Mouse (Mus musculus): ENCODE measurements around the gene Ier2.

The Ier2 gene

DNA sequence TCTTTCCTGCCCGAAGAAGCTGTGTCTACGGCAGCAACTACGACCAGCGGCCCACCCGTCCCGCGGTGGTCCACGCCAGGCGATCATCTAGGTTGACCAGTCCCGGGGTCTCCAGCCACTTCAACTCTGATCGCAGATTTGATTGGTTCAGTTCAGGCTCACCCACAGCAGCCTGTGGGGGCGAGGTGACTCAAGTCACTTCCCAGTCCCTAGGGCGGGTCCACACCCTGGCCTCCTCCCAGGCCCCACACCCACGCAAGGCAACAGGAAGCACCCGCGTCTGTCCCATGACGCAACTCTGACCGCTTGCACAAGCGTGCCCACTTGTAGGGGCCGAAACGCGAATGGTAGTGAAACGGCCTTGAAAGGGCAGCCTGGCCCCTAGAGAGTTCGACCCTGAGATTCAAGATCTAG is 1.2 kb downstream of the Ier2 start:
- DNase-seq, result peak; percentile 87

DNA sequence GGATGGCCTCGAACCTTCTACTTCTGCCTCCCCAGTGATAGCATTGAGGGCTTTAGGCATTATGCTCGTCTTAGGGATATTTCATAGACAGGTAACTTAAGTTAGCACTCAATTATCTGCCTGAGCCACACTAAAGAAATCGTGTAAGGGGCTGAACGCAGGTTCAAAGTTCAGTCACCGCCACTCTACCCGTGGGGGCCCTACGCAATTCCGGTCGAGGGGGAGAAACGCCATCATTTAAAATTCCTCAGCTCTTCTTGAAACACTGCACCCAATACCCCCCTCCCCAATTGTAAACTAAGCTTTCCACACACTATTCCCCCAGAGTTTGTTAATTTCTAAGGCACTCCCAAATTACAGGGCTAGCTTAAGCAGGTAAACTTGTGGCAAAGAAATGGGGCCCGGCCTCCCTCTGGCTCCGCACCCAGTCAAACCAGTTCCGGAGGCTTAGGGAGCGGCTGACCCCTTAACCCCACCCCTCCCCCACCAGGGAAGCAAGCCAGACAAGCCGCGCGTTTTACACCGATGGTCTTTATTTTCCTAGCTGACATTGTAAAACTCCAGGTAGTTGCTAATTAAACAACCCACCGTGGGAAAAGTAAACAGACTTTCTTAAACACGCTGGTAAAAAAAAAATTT is 1.7 kb downstream of the Ier2 start:
- DNase-seq, result peak; percentile 72

DNA sequence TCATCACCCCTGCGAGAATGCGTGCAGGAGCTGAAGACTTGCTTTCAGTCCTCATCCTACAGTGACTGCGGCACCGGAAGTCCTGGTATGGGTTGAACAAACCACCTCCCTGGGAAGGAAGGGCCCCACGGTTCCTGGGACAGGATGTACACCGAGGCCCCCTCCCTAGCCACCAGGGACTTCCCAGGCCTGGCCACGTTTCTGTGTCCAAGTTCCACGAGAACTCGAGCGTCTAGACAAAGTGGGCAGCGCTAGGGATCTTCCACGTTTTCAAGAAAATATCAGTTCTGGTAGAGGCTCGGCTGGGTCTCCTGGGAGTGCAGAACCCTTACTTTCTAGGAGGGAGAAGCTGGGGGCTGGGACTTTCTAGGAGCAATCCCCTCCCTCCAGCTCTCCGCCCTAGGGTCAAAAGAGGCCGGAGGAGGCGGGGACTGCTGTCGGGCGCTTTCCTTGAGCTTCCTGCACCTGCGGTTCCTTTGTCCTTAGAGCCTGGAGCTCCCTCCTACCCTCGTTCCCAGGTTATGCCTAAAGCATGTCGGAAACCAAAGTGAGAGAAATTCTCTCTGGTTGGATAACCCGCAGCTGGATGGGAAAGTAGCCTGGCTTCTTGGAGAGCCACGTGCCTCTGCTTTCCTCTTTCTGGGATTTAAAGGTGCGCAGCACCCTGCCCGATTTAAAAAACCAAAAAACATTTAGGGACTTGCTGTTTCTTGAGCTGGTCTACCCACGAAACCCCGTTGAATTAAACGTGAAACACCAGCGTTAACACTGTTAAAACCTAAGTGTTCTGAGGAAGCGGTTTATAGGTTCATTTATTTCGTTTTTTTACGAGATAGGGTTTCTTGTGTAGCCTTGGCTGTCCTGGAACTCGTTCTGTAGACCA is 2.5 kb downstream of the Ier2 start:
- peak; percentile 73 for DNase-seq

DNA sequence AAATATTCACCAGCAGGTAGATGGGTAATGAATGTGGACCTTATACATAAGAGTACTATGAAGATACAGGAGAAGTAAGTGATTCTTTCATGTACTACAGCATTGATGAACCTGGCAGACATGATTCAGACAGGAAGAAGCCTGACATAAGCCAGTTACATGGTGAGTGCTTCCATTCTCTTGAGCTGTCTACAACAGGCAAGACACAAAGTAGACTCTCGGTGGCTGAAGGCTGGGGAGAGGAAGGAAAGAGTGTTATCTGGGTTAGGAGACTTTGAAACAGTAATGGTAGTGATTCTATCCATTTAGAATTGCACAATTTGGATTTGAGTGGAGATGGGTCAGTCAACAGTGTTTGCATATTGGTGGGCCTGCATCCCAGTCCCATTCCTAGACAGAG is 3.7 kb downstream of the Ier2 start:
- DNase-seq, result no peak

DNA sequence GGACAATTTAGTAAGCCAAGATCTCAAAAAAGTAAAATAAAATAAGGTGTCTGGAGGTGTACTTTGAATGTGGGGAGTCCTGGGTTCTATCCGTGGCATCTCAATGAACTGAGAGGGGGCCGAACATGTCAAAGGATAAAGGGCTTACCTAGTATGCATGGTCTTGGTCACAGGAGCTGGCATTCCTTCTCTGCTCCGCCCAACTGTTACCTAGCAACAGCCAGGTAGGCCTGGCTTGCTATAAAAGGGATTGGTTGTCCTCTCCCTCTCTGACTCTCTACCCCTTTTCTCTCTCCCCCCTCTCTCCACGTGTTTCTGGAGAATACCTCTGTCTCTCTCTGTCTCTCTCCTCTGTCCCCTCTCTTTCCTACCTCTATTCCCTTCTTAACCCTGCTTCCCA is 5.0 kb downstream of the Ier2 start:
- peak; percentile 35 for DNase-seq

DNA sequence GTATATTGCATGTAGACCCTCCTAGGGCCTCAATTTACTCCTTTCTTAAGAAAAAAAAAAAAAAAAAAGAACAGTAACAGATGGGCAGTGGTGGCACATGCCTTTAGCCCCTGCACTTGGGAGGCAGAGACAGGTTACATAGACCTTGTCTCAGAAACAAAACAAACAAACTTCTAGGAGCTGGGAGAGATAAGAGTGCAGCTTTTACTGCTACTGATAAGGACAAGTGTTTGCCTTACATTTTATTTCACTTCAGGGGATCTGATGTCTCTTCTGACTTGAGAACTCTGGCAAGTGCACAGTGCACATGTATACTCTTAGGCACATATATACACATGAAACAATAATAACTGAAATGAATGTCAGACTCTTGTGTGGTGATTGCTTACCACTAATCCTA is 5.4 kb downstream of the Ier2 start:
- DNase-seq, result no peak

DNA sequence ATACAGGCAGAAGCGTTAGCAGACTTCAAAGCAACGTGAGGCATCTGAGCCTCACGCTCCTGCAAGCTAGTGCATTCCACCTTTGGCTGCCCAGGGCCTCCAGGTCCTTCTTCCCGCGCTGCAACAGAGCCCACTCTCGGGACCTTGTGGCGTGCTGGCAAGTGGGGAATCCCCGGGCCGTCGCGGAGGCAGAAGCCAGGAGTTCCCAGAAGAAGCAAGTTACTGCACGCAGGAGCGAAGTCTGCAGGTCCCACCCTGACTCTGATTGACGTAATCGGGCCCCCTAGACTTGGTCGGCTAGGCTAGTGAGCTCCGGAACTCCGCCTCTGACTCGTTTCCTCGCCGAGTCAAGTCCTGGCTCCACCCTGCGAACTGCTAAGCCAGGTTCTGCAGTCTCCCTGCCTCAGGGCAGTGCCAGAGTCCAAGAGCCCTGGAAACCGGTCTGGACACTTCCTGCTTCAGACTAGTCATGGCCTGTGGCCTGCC is 6.0 kb downstream of the Ier2 start:
- DNase-seq, result peak; percentile 85

DNA sequence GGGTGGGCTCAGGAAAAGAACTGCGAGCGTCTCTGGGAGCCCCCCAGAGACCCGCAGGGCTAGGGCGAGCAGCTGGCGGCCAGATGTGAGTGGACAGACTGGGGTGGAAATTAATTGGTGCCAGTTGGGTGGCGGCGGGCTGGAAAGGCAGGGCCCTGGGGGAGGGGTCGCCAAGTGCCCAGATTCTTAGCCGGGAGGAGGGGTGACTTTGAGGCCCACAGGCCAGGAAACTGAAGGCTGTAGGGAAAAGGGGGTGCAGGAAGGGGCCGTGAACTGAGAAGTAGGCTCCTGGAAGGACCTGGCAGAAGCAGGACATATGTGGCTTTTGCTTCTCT is 6.5 kb downstream of the Ier2 start:
- DNase-seq, result no peak

DNA sequence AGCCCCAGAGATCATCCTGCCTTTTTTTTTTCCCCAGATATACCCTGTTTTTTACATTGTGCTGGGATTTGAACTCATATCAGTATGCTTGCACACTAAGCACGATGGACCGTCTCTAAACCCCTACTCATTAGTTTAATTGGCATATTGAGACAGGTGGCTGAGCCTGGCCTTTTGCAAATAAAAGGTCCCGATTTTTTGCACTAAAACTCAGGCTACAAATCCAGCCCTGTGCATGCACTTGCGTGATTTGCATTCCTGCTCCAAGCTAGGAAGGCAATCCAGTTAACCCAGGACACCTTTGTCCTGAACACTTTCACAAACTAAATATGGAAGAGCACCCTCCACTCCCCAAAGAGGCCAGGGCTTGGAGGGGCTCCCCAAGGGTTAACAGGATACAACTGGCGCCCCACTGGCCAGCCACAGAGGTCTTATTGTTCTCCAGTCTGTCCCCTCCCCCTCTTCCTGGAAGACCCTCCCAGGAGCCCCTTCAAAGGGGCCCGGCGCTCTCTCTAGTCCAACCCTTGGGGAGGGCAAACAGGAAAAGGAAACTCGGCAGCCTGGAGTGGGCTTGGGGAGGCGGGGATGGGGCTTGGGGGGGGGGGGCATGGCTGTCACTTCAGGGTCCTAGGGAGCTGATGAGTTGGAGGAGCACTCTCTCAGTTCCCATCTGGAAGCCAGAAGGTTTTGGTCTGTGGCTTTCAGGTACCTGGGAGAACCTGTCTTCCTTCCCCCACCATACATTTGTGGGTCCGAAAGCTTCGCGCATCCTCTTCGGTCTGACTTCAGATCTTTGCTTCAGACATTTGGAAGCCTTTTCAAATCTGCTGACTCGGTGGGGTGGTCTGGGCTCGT is 7.1 kb downstream of the Ier2 start:
- no peak for DNase-seq

DNA sequence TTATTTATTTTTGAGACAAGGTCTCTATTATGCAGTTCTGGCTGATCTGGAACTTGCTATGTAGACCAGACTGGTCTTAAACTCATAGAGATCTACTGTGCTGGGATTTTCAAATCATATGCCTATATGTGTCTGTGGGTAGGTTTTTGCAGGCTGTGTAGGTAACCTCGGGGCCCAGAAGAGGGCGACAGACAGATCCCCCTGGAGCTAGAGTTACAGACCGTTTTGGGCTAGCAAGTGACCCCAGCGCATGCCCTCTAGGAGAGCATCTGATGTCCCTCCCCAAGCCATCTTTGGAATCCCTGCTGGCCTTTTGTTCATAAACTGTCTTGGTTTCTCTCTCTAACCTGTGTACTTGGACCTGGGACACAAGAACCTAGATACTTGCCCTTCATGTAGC is 8.1 kb downstream of the Ier2 start:
- no peak for DNase-seq

DNA sequence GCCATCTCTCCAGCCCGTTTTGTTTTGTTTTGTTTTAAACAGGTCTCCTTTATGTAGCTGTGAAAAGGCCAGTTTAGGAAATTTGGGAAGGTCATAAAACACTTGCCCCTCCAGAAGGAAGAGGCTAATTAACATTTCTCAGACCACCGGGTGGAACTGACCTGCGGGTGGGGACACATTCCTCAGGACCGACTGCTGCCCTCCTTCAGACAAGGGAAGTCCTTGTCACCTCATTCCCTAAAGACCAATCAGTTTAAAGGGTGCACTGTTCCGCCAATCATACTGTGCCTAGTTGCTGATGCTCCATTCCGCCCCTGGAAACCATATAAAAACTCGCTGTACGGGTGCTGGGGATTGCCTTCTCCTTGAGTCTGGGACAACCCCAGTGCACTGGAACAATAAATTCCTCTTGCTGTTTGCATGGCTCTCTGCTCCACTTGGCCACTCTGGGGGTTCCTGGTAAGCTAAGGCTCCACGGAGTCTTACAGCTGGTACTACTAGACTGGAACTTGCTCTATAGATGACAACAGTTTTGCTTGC is 9.5 kb downstream of the Ier2 start:
- DNase-seq, result no peak

DNA sequence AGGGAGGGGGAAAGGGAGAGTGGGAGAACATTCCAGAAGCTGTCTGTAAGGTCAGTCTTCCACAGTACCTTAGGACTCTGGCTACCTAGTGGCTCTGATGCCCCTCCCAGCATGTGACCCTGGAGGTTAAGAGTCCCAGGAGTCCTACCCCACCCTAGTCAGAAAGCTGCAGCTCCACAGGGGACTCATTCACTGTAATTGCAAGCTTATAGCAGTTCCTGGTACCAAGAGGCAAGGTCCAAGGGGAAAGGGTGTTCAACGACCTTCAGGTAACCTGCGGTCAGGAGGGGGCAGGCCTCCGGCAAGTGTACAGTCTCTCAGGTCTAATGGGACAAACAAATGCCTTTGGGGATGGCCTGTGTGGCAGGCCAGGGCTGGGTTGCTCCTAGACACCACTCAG is 12.4 kb downstream of the Ier2 start:
- DNase-seq, result no peak

DNA sequence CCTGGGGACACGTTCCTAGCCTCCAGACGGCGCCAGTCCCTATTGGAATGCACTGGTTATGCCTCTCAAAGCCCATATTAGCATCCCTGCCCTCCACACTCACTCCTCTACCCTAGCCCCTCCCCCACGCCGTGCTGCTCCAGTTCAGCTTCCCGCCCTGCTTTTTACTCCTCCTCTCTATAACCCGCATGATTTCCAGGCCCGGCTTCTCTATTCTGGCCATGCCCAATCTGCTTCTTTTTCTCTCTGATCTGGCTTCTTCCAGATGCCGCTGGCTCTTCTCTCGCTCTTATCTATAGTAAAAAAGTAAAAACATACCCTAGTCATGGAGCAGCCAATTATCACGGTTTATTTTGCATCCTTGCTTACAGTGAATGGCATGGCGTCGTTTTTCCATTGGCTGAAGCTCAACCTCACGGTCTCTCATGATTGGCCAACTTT is 15.2 kb downstream of the Ier2 start:
- DNase-seq, result no peak

DNA sequence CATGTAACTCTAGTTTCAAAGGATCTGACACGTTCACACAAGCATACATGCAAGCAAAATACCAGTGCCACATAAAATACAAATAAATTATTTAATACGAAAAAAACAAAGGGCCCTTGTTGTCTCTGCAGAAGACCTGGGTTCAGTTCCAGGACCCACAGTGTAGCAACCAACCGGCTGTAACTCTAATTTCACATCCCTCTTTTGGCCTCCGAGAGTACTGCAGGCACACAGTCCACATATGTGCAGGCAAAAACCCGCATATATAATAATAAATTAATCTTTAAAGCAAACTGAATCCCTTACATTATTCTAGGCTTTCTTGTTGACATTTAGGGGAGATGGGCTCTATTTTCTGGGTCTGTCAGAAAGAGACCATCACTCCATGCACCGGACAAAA is 15.9 kb downstream of the Ier2 start:
- no peak for DNase-seq

DNA sequence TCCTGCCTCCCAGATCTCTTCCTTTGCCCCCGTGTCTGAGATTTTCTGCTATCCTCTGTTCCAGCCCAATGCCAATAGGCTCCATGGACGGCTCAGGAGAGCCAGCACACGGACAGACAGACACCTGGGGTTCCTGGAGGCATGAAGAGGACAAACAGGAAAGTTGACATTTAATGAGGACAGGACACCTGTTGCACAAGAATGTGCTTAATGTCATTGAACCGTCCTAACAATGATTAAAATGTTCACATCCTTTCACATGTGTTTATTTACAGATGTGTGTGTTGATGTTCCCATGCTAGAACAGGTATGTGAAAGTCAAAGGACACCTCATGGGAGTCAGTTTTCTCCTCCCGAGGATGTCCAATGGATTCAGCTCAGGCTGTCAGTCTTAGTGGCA is 19.6 kb downstream of the Ier2 start:
- DNase-seq, result no peak

DNA sequence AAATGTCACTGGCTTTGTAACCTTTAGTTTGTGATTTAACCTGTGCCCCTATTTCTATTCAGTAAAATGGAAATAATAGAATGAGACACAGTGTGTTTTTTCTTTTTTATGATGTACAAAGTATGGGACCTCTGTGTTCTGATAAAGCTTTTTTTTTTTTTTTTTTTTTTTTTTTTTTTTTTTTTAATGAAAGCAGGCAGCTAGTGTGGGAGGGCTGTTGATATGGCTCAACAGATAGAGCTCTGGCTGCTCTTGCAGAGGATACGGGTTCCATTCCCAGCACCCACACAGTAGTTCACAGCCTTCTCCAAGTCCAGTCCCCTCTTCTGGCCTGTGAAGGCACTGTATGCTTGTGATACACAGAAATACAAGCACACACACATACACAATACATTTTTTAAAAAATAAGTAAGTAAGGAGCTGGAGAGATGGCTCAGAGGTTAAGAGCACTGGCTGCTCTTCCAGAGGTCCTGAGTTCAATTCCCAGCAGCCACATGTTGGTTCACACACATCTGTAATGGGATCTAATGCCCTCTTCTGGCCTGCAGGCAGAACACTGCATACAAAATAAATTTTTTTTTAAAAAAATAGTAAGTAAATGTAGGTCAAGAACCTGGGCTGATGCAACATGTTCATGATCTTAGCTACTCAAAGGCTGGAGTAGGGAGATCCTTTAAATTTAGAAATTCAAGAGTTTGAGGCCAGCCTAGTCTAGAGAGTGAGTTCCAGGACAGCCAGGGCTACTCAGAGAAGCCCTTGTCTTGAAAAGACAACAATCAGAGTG is 20.9 kb downstream of the Ier2 start:
- DNase-seq, result no peak

DNA sequence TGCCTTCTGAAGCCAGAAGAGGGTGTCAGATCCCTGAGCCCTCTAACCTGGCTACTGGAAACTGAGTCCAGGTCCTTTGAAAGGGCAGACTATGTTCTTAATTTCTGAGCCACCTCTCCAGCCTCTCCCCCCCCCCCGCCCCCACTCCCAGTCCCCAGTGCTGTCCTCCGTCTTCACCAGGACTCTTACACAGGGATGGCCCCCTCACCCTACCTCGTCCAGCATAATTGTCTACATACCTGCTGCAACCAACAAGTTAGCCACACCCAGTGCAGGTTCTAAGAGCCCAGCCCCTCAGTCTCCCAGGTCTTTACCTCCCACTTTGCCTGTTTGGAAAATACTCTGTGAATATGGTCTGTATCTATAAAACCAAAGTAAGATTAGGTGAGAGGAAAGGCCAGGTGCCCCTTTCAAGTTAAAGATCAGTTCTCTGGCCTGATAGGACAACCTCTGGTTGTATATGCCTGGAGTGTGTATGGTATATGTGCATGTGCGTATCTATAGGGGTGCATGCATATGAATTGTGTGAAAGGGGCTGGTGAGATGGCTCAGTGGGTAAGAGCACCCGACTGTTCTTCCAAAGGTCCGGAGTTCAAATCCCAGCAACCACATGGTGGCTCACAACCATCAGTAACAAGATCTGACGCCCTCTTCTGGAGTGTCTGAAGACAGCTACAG is 21.9 kb downstream of the Ier2 start:
- DNase-seq, result no peak

DNA sequence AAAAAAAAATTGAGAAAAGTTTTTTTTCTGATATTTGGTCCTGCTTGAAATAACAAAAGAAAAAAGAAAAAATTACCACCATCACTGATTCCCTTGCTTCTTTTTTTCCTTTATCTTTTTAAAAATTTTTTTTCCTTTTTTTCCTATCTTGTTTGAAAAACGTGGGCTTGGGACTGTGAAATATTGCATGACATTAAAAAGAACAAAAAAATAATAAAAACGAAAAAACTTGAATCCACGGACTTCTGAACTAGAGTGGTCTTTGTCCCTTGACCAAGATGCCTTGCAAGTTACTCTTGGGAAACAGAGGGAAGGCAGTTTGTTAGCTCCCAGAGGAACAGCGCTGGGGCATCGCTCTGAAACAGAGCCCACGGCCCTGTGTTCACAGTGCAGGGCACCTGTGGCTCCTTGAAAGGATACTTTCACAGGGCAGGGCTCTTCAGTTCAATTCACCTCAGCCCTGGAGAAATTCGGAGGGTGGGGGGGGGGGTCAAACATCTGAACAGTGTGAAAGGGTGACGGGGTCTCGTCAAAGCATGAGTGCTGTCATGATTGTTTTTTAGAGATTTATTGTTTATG is 22.6 kb downstream of the Ier2 start:
- DNase-seq, result no peak

DNA sequence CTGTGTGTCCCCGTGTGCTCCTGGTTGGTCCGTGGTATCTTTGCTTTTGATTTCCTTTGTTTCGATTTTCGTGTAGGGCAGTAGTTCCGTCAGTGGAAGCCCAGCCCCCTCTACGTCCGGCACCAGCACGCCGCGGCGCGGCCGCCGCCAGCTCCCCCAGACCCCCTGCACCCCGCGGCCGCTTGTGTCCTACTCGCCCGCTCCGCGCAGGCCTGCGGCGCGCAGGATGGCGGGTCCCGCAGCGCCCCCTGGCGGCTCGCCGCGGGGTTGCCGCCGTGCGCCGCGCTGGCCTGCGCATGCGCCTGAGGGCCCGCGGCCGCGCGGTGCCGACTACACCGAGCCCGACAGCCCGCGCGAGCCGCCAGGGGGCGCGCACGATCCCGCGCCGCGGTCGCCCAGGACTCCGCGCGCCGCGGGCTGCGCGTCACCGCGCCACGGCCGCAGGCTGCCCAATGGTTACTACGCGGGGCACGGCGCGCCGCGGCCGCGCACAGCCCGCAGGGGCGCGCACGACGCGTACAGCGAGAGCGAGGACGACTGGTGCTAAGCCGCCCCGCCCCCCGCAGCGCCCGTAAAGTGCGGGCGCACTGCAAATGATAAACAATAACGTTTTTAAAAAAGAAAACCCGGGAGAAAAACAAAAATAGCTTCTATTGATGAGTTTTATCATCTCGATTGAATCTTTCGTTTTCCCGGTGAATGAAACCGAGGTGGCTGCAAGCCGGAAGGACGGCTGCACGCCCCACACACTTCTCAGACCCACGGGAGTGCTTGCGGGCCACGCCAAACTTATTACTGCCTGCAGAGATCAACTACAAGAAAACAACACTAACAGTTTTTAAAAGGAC is 23.3 kb downstream of the Ier2 start:
- DNase-seq, result peak; percentile 96

DNA sequence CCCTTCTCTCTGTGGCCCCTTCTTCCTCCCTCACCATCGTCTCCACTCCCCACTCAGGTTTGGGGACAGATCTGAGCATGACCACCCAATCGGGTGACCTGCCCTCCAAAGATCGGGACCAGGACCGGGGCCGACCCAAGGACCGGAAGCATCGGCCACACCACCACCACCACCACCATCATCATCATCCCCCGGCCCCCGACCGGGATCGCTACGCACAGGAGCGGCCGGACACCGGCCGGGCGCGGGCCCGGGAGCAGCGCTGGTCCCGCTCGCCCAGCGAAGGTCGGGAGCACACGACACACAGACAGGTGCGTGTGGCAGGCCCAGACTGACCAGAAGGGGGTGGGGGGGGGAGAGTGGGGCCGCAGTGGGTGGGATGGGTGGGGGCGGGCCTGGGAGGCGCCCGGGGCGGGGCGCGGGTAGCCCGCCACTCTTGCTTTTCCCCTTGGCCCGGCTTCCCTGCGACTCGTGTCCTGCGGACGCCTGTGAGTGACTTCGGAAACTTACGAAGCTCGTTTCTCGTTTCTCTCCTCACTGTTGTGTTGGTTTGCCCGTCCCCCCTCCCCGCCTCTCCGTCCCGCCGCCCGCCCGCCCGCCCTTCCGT is 24.0 kb downstream of the Ier2 start:
- DNase-seq, result no peak

Data from kidney, adult 18-20 months (tissue).